Mouse (Mus musculus) limb, embryonic 12.5 days (tissue): ENCODE measurements around the gene Mrps23. TPM values are rescaled to one million over a fixed set of nuclear protein-coding genes. Genes with fewer than 3 reads are reported as not detected.

Experiments
- ATAC-seq: fragments of 200-750 bp; cut with Nextera tagmentation; 2 replicates; pipeline ENCODE4 v1.8.0; 2017; ENCODE audit warnings: low read depth, moderate TSS enrichment; ENCODE audit not compliant: insufficient number of reproducible peaks, insufficient read depth, low FRiP score, low TSS enrichment
- H3K27ac ChIP-seq: fragments of 300-500 bp; sonication (generic); 2 replicates; pipeline ENCODE4 v1.5.1; 2016; ENCODE audit warnings: mild to moderate bottlenecking, moderate library complexity
- H3K27me3 ChIP-seq: fragments of 300-500 bp; sonication (generic); 2 replicates; pipeline ENCODE4 v1.6.1; 2016; ENCODE audit warnings: mild to moderate bottlenecking, moderate library complexity
- H3K36me3 ChIP-seq: fragments of 300-500 bp; sonication (generic); 2 replicates; pipeline ENCODE4 v1.6.1; 2016; ENCODE audit warnings: mild to moderate bottlenecking, moderate library complexity
- H3K4me1 ChIP-seq: fragments of 300-500 bp; sonication (generic); replicated peaks from 2 replicates; pipeline ENCODE4 v1.6.1; 2016
- H3K4me2 ChIP-seq: fragments of 300-500 bp; sonication (generic); 2 replicates; pipeline ENCODE4 v1.6.1; 2016; ENCODE audit warnings: mild to moderate bottlenecking, moderate library complexity
- H3K4me3 ChIP-seq: fragments of 300-500 bp; sonication (generic); replicated peaks from 2 replicates; pipeline ENCODE4 v1.5.1; 2016; ENCODE audit warnings: mild to moderate bottlenecking
- H3K9ac ChIP-seq: fragments of 300-500 bp; sonication (generic); replicated peaks from 2 replicates; pipeline ENCODE4 v1.6.1; 2016; ENCODE audit warnings: mild to moderate bottlenecking, moderate library complexity
- H3K9me3 ChIP-seq: fragments of 300-500 bp; sonication (generic); 2 replicates; pipeline ENCODE4 v1.6.1; 2016; ENCODE audit warnings: mild to moderate bottlenecking, moderate library complexity
- WGBS: fragments of 180-500 bp; shearing (Covaris S2); methylation state at CpG from one replicate; pipeline ENCODE4 v1.1.7; 2016; 5-methylcytosine and 5-hydroxymethylcytosine counted together
- polyA plus RNA-seq: library from polyadenylated mRNA; unstranded; fragments of >200 nt; fragmentation: Nextera tagmentation; extraction: Ambion mirVana; gene quantifications from 2 replicates; pipeline ENCODE4 v1.2.1, GENCODE M21; 2016

Gene Mrps23
- polyA plus RNA-seq, 1 experiment from 2014 or later: 59.5 TPM

DNA sequence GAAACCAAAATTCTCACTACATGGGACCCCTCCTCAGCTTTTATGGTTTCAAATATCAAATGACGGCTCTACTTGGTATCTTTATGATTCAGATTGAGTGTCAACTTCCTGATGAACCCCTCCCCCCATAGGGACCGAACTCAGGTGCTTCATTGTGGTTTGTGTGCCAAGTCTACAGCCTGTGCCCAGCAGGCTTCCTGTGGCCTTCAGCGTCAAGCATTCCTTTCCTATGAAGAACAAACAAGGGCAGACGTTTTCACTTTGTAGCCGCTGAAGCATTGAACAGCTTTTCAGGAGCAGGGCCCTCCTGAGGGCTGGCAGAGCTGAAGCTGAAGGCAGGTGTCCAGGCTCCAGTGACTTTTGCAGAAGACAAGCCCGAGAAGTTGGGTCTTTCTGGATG, 9.6 kb downstream of the Mrps23 start:
- Histone ChIP-seq H3K27me3 (no peaks in the 10 kb centered on the region), H3K9me3 (no peaks in the 10 kb centered on the region), H3K4me1 (no peaks in the 10 kb centered on the region; the same call in 1 of the 2 replicates), H3K36me3 (peaks cover 34% of the 10 kb centered on the region), H3K4me3 (no peak overlapping the region), H3K27ac (no peak overlapping the region), H3K9ac (no peak overlapping the region), H3K4me2 (no peak overlapping the region)
- ATAC-seq: no peak
- 66% methylated on average over 6 of the region's 6 CpGs for WGBS

DNA sequence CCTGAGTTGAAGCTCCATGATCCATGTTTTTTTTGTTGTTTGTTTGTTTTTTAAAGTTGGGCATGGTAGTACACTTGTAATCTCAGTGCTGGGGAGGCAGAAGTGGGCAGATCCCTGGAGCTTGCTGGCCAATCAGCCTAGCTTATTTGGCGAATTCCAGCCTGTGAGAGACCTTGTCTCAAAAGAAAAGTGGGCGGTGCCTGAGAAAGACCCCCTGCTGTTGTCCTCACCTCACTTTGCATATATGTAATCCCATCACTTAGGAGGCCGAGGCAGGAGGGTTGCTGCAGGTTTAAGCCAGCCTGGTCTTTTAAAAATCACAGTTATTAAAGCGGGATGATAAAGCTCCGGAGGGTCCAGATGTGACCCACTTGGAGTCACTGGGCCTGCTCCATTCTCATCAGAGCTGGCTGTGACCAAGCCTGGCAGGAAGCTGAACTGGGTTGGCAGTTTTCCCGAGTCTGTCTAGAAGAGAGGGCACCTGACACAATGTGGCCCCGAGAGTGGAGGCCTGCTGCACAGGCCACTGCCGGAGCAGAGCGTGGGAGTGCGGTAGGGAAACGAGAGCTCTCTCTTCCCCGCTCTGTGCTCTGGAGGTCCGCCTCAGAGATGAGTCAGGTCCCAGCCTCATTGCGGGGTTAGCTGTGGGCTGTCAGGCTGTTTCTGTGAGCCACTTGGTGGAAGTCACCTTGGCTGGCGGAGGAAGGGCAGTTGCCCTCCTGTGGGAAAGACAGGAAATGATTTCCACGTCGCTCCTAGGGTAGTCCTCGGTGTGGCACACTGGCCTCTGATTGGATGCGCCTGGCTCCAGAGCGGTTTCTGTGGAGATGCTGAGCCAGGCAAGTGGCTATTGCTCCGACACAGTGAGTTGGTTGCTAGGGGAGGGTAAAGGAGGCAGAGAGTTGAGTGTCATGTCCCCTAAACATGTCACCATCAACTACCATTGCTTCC, 11.0 kb downstream of the Mrps23 start:
- H3K4me2 ChIP-seq: no peak overlapping the region
- no peak for ATAC-seq
- peaks cover 20% of the 10 kb centered on the region for H3K36me3 ChIP-seq
- H3K4me3 ChIP-seq: no peak overlapping the region
- no peaks in the 10 kb centered on the region; the same call in 1 of the 2 replicates for H3K4me1 ChIP-seq
- 64% methylated on average over 21 of the region's 21 CpGs for WGBS
- no peak overlapping the region for H3K9ac ChIP-seq
- H3K9me3 ChIP-seq: no peaks in the 10 kb centered on the region
- H3K27ac ChIP-seq: no peak overlapping the region
- no peaks in the 10 kb centered on the region for H3K27me3 ChIP-seq

GRCm38 (mm10) chr11:88216231-88216685, 12.1 kb downstream of the Mrps23 start:
- no peak overlapping the region for H3K4me2 ChIP-seq
- H3K9ac ChIP-seq: no peak overlapping the region
- no peak overlapping the region for H3K27ac ChIP-seq
- no peaks in the 10 kb centered on the region for H3K27me3 ChIP-seq
- no peaks in the 10 kb centered on the region for H3K9me3 ChIP-seq
- no peaks in the 10 kb centered on the region; the same call in 1 of the 2 replicates for H3K4me1 ChIP-seq
- WGBS: 25% methylated on average over 10 of the region's 10 CpGs
- H3K36me3 ChIP-seq: peaks cover 9% of the 10 kb centered on the region
- no peak overlapping the region for H3K4me3 ChIP-seq
- ATAC-seq: no peak

- WGBS: 81% methylated on average over 6 of the region's 6 CpGs
- Histone ChIP-seq H3K9ac (no peak overlapping the region), H3K4me2 (no peak overlapping the region), H3K36me3 (no peaks in the 10 kb centered on the region), H3K4me3 (no peak overlapping the region), H3K9me3 (no peaks in the 10 kb centered on the region), H3K27ac (no peak overlapping the region), H3K4me1 (no peaks in the 10 kb centered on the region; the same call in 1 of the 2 replicates), H3K27me3 (no peaks in the 10 kb centered on the region)
- ATAC-seq: no peak
These were observed 14.0 kb downstream of the Mrps23 start for GRCm38 (mm10) chr11:88218155-88218554.

GRCm38 (mm10) chr11:88218586-88218985, 14.4 kb downstream of the Mrps23 start:
- H3K4me3 ChIP-seq: no peak overlapping the region
- H3K4me2 ChIP-seq: no peak overlapping the region
- 44% methylated on average over 7 of the region's 7 CpGs for WGBS
- H3K27ac ChIP-seq: no peak overlapping the region
- no peaks in the 10 kb centered on the region; the same call in 1 of the 2 replicates for H3K4me1 ChIP-seq
- no peaks in the 10 kb centered on the region for H3K36me3 ChIP-seq
- no peak for ATAC-seq
- no peak overlapping the region for H3K9ac ChIP-seq
- no peaks in the 10 kb centered on the region for H3K27me3 ChIP-seq
- H3K9me3 ChIP-seq: no peaks in the 10 kb centered on the region

DNA sequence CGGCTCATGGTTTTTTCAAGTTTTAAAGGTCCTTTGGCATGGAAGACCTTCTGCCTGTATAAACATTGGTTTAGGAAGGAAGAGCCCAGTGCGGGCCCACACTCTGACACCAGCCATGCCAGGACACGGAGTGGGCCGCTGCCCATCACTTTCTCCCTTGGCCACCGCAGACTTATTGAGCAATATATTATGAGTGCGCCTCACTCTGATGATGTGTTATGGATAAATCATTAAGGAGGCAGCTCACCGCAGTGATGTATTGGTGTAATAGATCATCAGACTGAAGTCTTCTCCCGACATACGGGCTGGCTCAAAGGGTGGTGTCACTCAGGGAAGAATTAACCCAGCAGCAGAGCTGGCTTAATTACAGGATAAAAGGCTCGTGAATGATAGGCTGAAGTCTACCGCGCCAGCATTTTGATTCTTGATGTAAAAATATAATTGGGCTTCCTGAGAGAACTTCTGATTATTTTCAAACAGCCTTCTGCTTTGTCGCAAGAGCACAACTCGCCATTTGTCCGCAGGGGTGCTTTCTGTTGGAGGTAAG, 17.8 kb downstream of the Mrps23 start:
- Histone ChIP-seq H3K4me1 (no peaks in the 10 kb centered on the region), H3K4me3 (no peak overlapping the region), H3K27ac (no peak overlapping the region), H3K4me2 (no peak overlapping the region), H3K27me3 (no peaks in the 10 kb centered on the region), H3K36me3 (no peaks in the 10 kb centered on the region), H3K9me3 (no peaks in the 10 kb centered on the region), H3K9ac (no peak overlapping the region)
- no peak for ATAC-seq
- 90% methylated on average over 15 of the region's 15 CpGs for WGBS

GRCm38 (mm10) chr11:88227001-88227957, 23.1 kb downstream of the Mrps23 start:
- H3K27me3 ChIP-seq: no peaks in the 10 kb centered on the region
- H3K4me2 ChIP-seq: no peak overlapping the region
- no peak overlapping the region for H3K27ac ChIP-seq
- H3K4me1 ChIP-seq: no peaks in the 10 kb centered on the region; the same call in 1 of the 2 replicates
- no peaks in the 10 kb centered on the region for H3K9me3 ChIP-seq
- no peak overlapping the region for H3K9ac ChIP-seq
- no peaks in the 10 kb centered on the region for H3K36me3 ChIP-seq
- H3K4me3 ChIP-seq: no peak overlapping the region
- no peak for ATAC-seq
- WGBS: 87% methylated on average over 17 of the region's 17 CpGs

GRCm38 (mm10) chr11:88231213-88231790, 27.1 kb downstream of the Mrps23 start:
- Histone ChIP-seq H3K9me3 (no peaks in the 10 kb centered on the region), H3K4me3 (no peak overlapping the region), H3K4me2 (no peak overlapping the region), H3K27me3 (no peaks in the 10 kb centered on the region), H3K4me1 (peaks cover 33% of the 10 kb centered on the region), H3K36me3 (no peaks in the 10 kb centered on the region), H3K27ac (no peak overlapping the region), H3K9ac (no peak overlapping the region)
- WGBS: 74% methylated on average over 4 of the region's 4 CpGs
- peak; percentile 49; the same call in 1 of the 2 replicates for ATAC-seq

GRCm38 (mm10) chr11:88233528-88234427, 29.6 kb downstream of the Mrps23 start:
- Histone ChIP-seq H3K9me3 (no peaks in the 10 kb centered on the region), H3K36me3 (no peaks in the 10 kb centered on the region), H3K9ac (no peak overlapping the region), H3K27ac (0 out of 2 replicates have a peak overlapping the region, but pooled peaks have one; percentile 56), H3K27me3 (no peaks in the 10 kb centered on the region), H3K4me1 (peaks cover 34% of the 10 kb centered on the region), H3K4me3 (no peak overlapping the region), H3K4me2 (no peak overlapping the region)
- no peak for ATAC-seq
- 46% methylated on average over 17 of the region's 17 CpGs for WGBS

DNA sequence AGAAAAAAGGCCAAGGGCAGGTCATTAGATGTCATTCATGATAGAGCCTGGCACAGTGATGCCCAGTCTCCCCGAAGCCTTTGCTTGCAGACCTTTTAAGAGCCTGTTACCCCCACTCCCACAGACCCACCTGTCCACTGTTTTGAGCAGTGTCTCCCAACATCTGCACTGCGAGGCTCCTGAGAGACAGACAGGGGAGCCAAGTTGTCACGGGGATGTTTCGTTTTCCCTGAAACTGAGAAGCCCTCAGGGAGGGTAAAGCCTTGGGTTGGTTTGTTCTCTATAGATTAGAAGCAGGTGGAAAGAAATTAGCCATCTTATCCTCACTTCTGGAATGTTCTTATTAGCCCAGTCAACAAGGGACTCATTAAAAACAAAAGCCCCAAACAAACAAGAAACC, 30.6 kb downstream of the Mrps23 start:
- no peaks in the 10 kb centered on the region for H3K9me3 ChIP-seq
- H3K4me1 ChIP-seq: peaks cover 34% of the 10 kb centered on the region
- no peaks in the 10 kb centered on the region for H3K36me3 ChIP-seq
- 0 out of 2 replicates have a peak overlapping the region, but pooled peaks have one; percentile 51 for H3K4me2 ChIP-seq
- no peaks in the 10 kb centered on the region for H3K27me3 ChIP-seq
- no peak for ATAC-seq
- H3K9ac ChIP-seq: no peak overlapping the region
- H3K4me3 ChIP-seq: no peak overlapping the region
- 22% methylated on average over 4 of the region's 4 CpGs for WGBS
- H3K27ac ChIP-seq: peak overlapping the region; percentile 67; the same call in 1 of the 2 replicates
